Mouse (Mus musculus): ENCODE results near the gene Abcc5.
"Not testable (repeated sequence)": the region's sequence is repeated elsewhere in the genome, so short reads cannot be mapped to it uniquely, and the experiment has no call there.

Abcc5 gene

DNA sequence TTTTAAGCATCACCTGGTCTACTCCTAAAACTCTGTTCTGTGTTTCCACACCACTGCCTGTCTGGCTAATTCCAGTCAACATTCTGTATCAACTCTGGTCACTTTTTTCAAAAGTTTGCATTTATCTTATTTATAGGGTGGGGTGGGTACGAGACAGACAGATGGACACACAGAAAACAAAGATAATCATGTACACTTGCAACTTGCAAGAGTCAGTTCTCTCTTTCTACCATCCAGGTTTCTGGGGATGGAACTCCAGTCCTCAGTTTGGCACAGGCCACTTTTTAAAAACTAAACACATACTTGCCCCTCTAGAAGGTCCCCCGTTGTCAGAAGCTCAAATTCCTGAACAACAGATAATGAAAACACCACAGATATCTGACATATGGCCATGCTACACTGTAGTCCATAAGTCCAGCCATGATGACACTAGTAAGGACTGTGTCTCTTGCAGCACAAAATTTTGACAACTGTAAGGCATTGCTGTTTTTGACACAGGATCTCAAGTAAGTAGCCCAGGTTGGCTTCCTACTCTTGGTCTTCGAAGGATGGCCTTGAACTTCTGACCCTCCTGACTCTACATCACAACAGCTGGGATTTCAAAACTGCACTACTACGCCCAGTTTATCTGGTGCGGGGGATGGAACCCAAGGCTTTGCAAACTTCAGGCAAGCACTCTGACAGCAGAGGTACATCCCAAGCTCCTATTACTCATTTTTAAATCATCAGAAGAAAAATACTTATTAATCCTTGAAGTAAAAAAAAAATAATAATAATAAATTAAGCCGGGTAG, 3.1 kb downstream of the Abcc5 start:
- no peak for DNase-seq

GRCm38 (mm10) chr16:20418054-20418453, 8.1 kb downstream of the Abcc5 start:
- no peak for DNase-seq

DNA sequence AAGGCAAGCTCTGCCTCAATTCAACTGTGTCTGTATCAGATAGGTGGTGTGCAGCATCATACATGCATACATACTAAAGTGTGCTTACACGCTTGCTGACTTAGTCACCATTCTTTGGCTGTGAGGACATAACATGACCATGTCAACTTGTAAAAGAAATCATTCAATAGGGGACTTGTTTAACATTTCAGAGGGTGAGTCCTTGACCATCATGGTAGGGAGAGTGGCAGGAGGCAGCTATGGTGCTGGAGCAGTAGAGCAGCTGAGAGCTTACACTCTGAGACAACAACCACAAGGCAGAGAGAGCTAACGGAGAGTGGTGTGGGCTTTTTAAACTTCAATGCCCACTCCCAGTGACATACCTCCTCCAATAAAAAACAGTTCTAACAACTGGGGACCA, 9.9 kb downstream of the Abcc5 start:
- DNase-seq: no peak

GRCm38 (mm10) chr16:20415804-20416203, 10.4 kb downstream of the Abcc5 start:
- DNase-seq: no peak

GRCm38 (mm10) chr16:20415211-20415610, 11.0 kb downstream of the Abcc5 start:
- no peak for DNase-seq

- DNase-seq: peak; percentile 27 to 28
Observed at GRCm38 (mm10) chr16:20413870-20414331, 12.3 kb downstream of the Abcc5 start.

DNA sequence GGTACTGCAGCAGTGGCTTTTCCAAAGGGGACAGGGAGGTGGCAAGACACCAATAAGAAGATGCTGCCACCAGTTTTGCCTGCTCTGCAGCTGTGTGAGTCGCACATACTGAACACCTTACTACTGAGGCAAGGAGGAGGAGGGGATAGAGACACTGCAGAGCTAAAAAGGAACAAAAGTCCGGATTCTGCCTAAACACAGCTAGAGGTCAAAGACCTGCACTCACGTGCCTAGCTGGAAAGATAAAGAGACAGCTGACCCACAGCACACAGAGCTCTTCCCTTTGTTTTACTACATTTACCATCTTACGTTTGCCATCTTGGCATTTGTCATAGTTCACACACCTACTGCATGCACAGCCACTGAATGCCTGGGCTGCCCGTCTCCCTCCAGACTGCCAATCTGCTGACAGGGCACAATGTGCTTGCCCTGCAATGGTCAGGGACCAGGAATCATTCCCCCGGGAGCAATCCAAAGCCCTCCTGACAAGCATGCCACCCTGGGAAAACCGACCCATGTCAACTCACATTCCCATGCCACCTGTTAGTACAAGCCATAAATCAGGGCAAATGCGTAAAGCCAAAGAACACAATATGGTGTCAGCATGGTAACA, 14.1 kb downstream of the Abcc5 start:
- no peak for DNase-seq

DNA sequence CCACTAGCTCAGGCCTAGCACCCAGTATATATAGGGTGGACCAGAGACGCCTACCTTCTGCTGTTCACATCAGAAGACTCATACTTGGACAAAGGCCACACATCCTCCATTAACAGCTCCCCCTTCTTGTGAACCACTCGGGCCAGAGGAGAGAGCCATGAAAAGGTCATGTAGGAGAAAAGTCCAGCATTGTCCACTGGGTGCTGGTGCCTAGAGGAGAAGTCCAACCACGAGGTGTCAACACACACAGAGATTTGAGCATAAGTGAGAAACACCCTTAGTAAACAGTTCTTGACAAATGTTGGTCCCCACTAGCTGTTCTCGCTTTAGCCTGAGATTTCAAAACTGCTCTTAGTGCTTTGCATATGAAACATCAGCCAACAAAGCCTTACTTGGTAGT, 20.9 kb downstream of the Abcc5 start:
- DNase-seq: no peak

GRCm38 (mm10) chr16:20403327-20403726, 22.9 kb downstream of the Abcc5 start:
- DNase-seq: no peak

DNA sequence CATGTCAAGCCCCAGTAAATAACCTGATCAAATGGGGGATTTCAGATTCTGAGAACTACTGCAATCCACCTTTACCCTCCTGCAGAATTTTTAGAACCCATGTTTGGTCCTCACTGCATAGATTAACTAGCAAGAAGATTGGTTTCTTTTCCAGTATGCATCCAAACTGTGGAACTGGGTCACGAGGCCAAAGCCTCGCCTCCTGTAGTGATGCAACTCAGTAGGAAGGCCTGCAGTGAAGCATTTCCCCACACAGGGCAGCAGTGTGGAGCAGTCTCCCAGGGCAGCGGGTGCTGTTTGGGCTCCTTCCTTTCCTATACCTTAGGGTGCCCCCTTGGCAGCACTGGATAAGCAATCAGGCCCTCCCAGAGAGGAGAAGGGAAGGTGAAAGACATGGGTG, 24.6 kb downstream of the Abcc5 start:
- peak; percentile 27 to 35 for DNase-seq

DNA sequence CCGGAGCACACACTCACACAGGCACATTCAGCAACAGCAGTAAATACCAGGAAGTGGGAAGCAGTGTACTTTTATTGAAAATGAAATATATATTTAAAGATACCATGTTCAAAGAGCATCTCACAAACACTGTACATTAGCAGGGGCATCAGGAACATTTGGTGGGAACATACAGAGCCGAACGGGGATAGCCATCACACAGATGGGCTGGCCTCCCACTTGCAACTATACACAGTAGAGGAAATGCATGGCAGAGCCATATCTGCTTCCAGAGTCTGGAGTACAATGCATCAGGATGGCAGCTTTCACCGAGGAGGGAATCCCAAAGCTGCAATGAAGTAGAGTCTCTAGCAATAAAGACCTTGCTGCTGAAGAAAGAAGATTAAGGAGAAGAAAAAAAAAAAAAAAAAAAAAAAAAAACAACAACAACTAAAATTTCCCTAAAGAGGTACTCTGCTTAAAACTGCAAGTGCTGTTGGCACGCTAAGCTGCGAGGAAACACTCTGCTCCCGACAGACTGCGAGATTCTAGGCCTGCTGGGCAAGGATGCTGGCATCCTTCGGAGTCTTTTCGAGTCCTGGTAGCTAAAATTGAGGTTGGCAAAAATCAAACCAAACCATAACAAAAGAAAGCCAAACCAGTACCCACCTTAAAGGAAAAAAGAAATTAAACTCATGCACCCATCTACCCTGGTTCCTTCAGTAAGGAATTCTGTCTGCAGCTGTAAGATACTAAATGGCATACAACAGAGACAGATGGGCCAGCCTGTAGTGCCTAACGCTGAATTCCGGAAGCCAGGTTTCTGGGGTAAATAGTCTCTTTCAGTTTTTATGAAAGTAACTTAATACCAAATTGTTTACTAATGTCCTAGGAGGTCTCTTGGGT, 25.2 kb downstream of the Abcc5 start:
- DNase-seq: no peak

- DNase-seq: no peak
Observed at GRCm38 (mm10) chr16:20396851-20397250, 29.3 kb downstream of the Abcc5 start.

DNA sequence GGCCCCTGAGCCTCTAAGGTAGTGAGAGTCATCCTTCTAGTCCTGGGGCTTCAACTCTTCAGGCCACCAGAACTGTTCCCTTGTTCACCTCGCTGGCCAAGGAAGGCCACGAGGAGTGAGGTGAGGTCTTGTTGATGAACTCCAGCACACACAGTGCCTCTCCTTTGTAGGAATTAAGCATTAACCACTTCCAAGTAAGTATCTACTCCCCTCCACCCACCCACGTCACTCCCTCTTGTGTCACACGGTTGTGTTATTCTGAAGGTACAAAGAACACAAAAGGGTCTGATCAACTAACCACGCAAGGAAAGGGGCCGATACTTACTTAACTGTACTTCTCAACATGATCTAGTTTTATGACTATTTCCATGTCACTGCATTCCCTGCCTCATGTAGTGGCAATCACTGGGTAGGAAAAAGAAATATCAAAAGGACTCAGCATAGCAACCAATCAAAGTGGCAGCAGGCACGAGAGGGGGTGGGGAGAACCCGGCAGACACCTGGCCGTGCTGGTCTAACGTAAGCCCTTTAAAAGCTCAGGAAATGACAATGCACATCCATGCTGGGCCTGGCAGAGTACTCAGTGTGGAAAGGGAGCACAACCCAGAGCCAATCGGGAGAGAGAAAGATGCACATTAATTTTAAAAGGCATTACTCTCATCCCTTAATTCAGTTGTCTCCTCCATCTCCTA, 30.8 kb downstream of the Abcc5 start:
- DNase-seq: no peak

DNA sequence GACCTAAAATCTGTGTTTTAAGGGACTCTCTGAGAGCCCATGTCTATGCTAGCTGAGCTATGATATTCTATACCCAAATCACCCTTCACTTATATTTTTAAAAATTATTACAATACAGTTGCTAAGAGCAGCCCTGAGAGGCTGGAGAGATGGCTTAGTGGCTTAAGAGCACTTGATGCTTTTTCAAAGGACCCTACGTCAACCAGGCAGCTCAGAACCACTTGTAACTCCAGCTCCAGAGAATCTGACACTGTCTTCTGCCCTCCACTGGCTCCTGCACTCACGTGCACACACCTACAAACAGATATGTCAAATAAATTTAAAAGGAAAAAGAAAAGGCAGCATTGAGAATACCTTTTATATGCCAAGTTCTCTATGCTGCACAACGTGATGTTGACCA, 34.4 kb downstream of the Abcc5 start:
- DNase-seq: peak in 1 of 2 experiments; percentile 26

DNA sequence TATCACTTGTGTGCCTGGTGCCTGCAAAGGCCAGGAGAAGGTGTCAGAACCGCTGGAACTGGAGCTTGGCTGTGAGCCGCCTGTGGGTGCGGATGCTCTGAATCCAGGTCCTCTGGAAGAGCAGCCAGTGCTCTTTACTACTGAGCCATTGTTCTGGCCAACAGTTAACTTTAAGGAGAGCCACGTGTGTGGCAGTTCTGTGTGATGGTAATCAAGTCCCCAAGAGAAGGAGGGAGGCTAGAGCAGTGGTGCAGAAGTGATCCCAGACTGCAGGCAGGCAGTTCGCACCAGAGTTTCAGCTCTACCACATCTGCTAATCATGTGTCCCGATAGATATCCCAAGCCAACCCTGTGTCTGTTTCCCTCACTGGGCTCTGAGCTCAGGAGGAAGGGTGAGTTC, 36.0 kb downstream of the Abcc5 start:
- no peak for DNase-seq

- DNase-seq: no peak
Observed at GRCm38 (mm10) chr16:20381031-20381430, 45.2 kb downstream of the Abcc5 start.

DNA sequence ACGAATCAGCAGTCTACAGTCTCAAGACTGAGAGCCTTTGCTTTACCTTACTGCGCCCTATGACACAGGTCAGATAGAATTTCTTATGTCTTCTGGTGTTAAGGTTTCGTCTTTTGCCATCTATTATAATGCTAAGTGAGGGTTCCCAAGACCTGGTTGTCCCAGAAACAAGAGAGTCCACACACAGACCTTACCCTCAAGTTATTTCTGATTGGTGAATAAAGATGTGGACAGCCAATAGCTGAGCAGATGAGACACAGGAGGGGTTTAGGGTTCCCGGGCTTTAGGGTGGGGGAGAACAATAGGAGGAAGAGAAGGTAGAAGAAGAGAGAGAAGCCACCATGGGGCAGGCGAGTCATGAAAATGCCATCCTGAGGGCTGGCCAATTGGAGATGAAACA, 50.9 kb downstream of the Abcc5 start:
- DNase-seq: no peak

- no peak for DNase-seq
Observed at GRCm38 (mm10) chr16:20371731-20372130, 54.5 kb downstream of the Abcc5 start.

GRCm38 (mm10) chr16:20368221-20368620, 58.0 kb downstream of the Abcc5 start:
- DNase-seq: no peak

DNA sequence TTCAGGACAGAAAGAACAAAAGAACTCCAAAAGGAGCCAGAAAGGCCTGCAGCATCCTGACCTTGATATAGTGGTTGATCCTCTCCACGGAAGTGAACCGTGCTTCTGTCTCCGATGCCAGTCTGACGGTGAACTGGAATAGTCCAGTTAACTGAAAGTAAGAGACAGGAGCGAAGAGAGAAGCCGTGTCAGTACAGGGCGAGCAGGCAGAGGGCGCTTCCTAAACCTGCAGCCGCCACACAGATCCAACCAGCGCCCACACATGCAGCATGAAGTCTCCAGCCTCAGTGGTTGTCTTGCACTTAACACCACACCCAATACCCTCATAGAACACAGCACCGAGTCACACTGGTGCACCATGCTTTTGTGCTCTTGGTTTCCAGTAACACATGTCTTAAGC, 64.1 kb downstream of the Abcc5 start:
- DNase-seq: no peak

DNA sequence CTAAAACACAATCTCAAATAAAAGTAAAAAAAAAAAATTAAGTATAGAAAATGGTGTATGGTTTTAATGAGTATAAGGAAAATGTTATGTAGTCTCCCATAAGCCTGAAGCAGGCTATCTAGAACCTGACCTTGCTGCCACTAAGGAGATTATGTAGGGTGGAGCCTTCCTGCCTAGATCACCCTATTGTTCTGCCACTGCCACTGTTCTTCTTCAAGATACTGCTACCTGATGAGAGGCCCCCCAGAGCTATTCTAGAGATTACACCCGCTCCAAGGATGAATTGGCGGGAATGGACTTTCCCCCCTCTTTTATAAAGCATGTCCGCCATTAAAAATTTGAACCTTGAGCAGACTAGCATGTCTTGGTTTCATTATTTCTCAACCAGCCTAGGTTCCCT, 64.7 kb downstream of the Abcc5 start:
- DNase-seq: not testable (repeated sequence)

DNA sequence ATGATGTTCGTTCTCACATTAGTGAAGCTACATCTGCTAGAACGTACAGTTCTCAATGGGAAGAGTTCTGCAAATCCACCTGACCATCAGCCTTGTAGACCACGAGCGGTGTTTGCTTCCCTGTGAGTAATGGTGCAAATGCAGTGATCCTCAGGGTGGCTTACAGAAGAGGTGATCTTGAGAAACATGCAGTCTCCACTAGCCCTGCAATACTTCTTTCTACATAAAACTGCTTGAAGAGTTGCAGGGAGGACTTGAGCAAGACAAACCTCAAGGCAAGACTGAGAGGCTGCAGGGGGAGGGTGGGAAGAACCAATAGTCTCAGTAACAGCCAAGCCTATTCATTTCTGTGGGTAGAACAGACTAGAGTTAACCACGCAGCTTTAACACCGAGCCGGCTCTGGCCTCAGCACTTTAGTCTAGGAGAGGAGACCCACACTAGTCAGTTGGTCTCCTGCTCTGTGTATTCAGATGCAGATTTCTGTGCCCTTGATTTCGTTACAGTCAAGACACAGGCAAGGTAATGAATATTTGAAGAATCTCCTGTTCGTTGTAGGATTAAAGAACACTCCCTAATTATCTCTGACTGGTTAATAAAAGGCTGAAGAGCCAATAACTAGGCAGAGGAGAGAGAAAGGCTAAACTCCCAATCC, 66.4 kb downstream of the Abcc5 start:
- peak in 1 of 2 experiments; percentile 13 for DNase-seq

Data from lung, postnatal 4 days (tissue).